Mouse (Mus musculus) urinary bladder, postnatal 14 days (tissue): ENCODE results near the gene Clk3.

Source experiments
- DNase-seq: peaks from one replicate; pipeline ENCODE4 v3.0.0; 2021; ENCODE audit warnings: low spot score

The Clk3 gene

GRCm38 (mm10) chr9:57765364-57766351 is at the start of gene Clk3:
Gene Clk3, minus strand, starts transcription at chr9:57765860.
- DNase-seq, result peak; percentile 75

GRCm38 (mm10) chr9:57814866-57815265 is 49.2 kb upstream of the Clk3 start:
- DNase-seq, result no peak

- no peak for DNase-seq
Observed at GRCm38 (mm10) chr9:57814014-57814413, 48.4 kb upstream of the Clk3 start.

- DNase-seq, result no peak
Observed at GRCm38 (mm10) chr9:57811793-57812733, 46.4 kb upstream of the Clk3 start.

- DNase-seq, result no peak
Observed at GRCm38 (mm10) chr9:57810691-57811090, 45.0 kb upstream of the Clk3 start.

- no peak for DNase-seq
Observed at GRCm38 (mm10) chr9:57808771-57809310, 43.2 kb upstream of the Clk3 start.

GRCm38 (mm10) chr9:57807174-57807651 is 41.6 kb upstream of the Clk3 start:
- no peak for DNase-seq

GRCm38 (mm10) chr9:57806066-57806481 is 40.4 kb upstream of the Clk3 start:
- DNase-seq, result no peak

GRCm38 (mm10) chr9:57805087-57805737 is 39.6 kb upstream of the Clk3 start:
- no peak for DNase-seq

GRCm38 (mm10) chr9:57803839-57804238 is 38.2 kb upstream of the Clk3 start:
- no peak for DNase-seq

GRCm38 (mm10) chr9:57803047-57803446 is 37.4 kb upstream of the Clk3 start:
- DNase-seq, result no peak

GRCm38 (mm10) chr9:57800325-57800975 is 34.8 kb upstream of the Clk3 start:
- DNase-seq, result no peak

GRCm38 (mm10) chr9:57798725-57799253 is 33.1 kb upstream of the Clk3 start:
- no peak for DNase-seq

- DNase-seq, result no peak
Observed at GRCm38 (mm10) chr9:57797456-57797855, 31.8 kb upstream of the Clk3 start.

GRCm38 (mm10) chr9:57789733-57790132 is 24.1 kb upstream of the Clk3 start:
- no peak for DNase-seq

- no peak for DNase-seq
Observed at GRCm38 (mm10) chr9:57782656-57783055, 17.0 kb upstream of the Clk3 start.

- no peak for DNase-seq
Observed at GRCm38 (mm10) chr9:57775736-57776135, 10.1 kb upstream of the Clk3 start.

GRCm38 (mm10) chr9:57775026-57775425 is 9.4 kb upstream of the Clk3 start:
- no peak for DNase-seq

- DNase-seq, result no peak
Observed at GRCm38 (mm10) chr9:57774168-57774567, 8.5 kb upstream of the Clk3 start.

GRCm38 (mm10) chr9:57773754-57774153 is 8.1 kb upstream of the Clk3 start:
- no peak for DNase-seq

GRCm38 (mm10) chr9:57770836-57771235 is 5.2 kb upstream of the Clk3 start:
- no peak for DNase-seq
